Mouse (Mus musculus) cerebellum, adult 2 months (tissue): ENCODE data around the gene Npy. TPM values are rescaled to one million over a fixed set of nuclear protein-coding genes. Genes with fewer than 3 reads are reported as not detected.

ENCODE experiments used
- DNase-seq, 2 experiments: peaks; one replicate each; pipeline ENCODE4 v3.0.0; 2021
- H3K27ac ChIP-seq: fragments of 200-500 bp; 2 replicates; pipeline ENCODE4 v1.5.1; 2012; ENCODE audit warnings: low read length, control low read depth, inconsistent platforms; ENCODE audit not compliant: insufficient read depth
- H3K27me3 ChIP-seq: fragments of 200-500 bp; 2 replicates; pipeline ENCODE4 v1.6.1; 2012; ENCODE audit warnings: inconsistent platforms, mild to moderate bottlenecking, low read length, moderate library complexity; ENCODE audit not compliant: control insufficient read depth, insufficient read depth
- H3K4me1 ChIP-seq: fragments of 200-500 bp; 2 replicates; pipeline ENCODE4 v1.6.1; 2011; ENCODE audit warnings: low read length; ENCODE audit not compliant: control insufficient read depth, insufficient read depth
- H3K4me3 ChIP-seq: fragments of 200-500 bp; replicated peaks from 2 replicates; pipeline ENCODE3; 2011; ENCODE audit warnings: mild to moderate bottlenecking, low read depth, low read length, control low read depth; ENCODE audit not compliant: insufficient read depth
- CTCF ChIP-seq: fragments of 200-500 bp; IDR thresholded peaks from 2 replicates; pipeline ENCODE4 v1.5.1; 2011; ENCODE audit warnings: low read depth, mild to moderate bottlenecking, control low read depth, low read length, moderate library complexity, borderline replicate concordance; ENCODE audit not compliant: insufficient read depth
- POLR2A ChIP-seq: fragments of 200-500 bp; IDR thresholded peaks from 2 replicates; pipeline ENCODE4 v1.6.1; 2011; ENCODE audit warnings: low read length, control low read depth, borderline replicate concordance; ENCODE audit not compliant: insufficient read depth
- WGBS: fragments of 180-500 bp; shearing (Covaris S2); methylation state at CpG from one replicate; pipeline ENCODE4 v1.1.7; 2018; 5-methylcytosine and 5-hydroxymethylcytosine counted together
- polyA plus RNA-seq: library from polyadenylated mRNA; depleted of rRNA; stranded (reverse); fragments of >200 nt; gene quantifications from 2 replicates; pipeline ENCODE4 v1.2.3, GENCODE M21; 2012

The Npy gene
- polyA plus RNA-seq, 1 experiment: 77.6 TPM

- DNase-seq: no peak
- Histone ChIP-seq H3K4me1 (no peaks in the 10 kb centered on the region), H3K27me3 (no peaks in the 10 kb centered on the region), H3K27ac (no peak overlapping the region), H3K4me3 (no peak overlapping the region)
- TF ChIP-seq POLR2A: no peak
- TF ChIP-seq CTCF: no peak
- 32% methylated on average over 12 of the region's 12 CpGs for WGBS
Measured at GRCm38 (mm10) chr6:49792524-49792923, 30.0 kb upstream of the Npy start.

GRCm38 (mm10) chr6:49804105-49804504 is 18.4 kb upstream of the Npy start:
- no peaks in the 10 kb centered on the region for H3K27me3 ChIP-seq
- no peaks in the 10 kb centered on the region for H3K4me1 ChIP-seq
- H3K27ac ChIP-seq: no peak overlapping the region
- H3K4me3 ChIP-seq: no peak overlapping the region
- WGBS: 51% methylated on average over 8 of the region's 8 CpGs
- DNase-seq: no peak
- TF ChIP-seq POLR2A (no peak), CTCF (no peak)

DNA sequence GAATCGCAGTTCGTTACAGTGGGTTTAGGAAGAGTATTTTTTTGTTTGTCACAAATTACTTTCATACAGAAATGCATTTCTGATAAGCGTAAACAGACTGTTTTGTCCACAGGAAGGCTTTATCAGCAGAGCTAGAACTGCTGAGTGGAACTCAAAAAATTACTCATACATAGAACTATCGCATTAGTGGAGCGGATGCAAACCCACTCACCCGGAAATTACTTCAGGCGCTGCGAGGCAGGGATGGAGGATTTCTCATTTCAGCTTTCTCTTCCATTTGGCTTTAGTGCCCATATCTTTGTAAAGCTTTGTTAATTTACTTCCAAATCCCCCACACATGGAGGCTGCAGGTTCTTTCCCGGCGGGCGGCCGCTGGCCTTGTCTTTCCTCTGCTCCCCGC is 14.4 kb upstream of the Npy start:
- 35% methylated on average over 13 of the region's 13 CpGs for WGBS
- no peak for DNase-seq
- peak overlapping the region; percentile 18 for H3K4me3 ChIP-seq
- no peak for TF ChIP-seq CTCF
- no peak for TF ChIP-seq POLR2A
- no peaks in the 10 kb centered on the region for H3K27me3 ChIP-seq
- no peak overlapping the region for H3K27ac ChIP-seq
- H3K4me1 ChIP-seq: no peaks in the 10 kb centered on the region

DNA sequence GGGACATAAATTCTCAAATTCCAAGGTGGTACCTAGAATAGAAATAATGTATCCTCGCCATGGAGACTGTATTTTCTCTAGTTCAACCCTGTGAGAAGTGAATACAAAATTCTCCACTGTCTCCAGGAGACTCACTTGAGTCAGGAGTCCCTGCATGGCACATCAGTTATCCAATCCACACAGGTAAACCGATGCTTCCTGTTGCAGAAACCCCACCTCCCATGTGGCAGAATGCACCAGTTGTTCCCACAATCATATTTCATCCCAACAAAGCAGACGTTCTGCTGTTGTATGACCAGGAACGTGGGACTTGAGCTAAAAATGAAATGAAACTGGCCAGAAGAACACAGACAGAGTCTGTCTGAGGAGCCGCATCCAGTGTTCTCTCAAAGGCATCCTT is 5.3 kb upstream of the Npy start:
- TF ChIP-seq POLR2A: no peak
- no peak for TF ChIP-seq CTCF
- H3K27ac ChIP-seq: no peak overlapping the region
- no peak overlapping the region for H3K4me3 ChIP-seq
- H3K4me1 ChIP-seq: no peaks in the 10 kb centered on the region
- DNase-seq: no peak
- WGBS: 80% methylated on average over 5 of the region's 5 CpGs
- H3K27me3 ChIP-seq: no peaks in the 10 kb centered on the region; the same call in 1 of the 2 replicates

GRCm38 (mm10) chr6:49817625-49818024 is 4.9 kb upstream of the Npy start:
- peaks cover under 1% of the 10 kb centered on the region; the same call in 1 of the 2 replicates for H3K27me3 ChIP-seq
- no peak overlapping the region for H3K27ac ChIP-seq
- H3K4me3 ChIP-seq: no peak overlapping the region
- no peak for TF ChIP-seq CTCF
- TF ChIP-seq POLR2A: no peak
- no peak for DNase-seq
- 77% methylated on average over 6 of the region's 6 CpGs for WGBS
- H3K4me1 ChIP-seq: no peaks in the 10 kb centered on the region

GRCm38 (mm10) chr6:49822871-49823230 is 341 bp downstream of the Npy start:
- no peak overlapping the region for H3K4me3 ChIP-seq
- WGBS: 1% methylated on average over 10 of the region's 10 CpGs

GRCm38 (mm10) chr6:49823371-49823770 is 861 bp downstream of the Npy start:
- Histone ChIP-seq H3K4me3 (no peak overlapping the region), H3K4me1 (no peaks in the 10 kb centered on the region), H3K27me3 (peaks cover 2% of the 10 kb centered on the region; the same call in 1 of the 2 replicates), H3K27ac (no peak overlapping the region)
- no peak for DNase-seq
- 16% methylated on average over 15 of the region's 15 CpGs for WGBS
- no peak for TF ChIP-seq POLR2A
- no peak for TF ChIP-seq CTCF

More at GRCm38 (mm10) chr6:49822871-49823230, 341 bp downstream of the Npy start:
- TF ChIP-seq CTCF: no peak
- no peak for TF ChIP-seq POLR2A
- Histone ChIP-seq H3K27ac (no peak overlapping the region), H3K4me1 (no peaks in the 10 kb centered on the region), H3K27me3 (peaks cover 2% of the 10 kb centered on the region; the same call in 1 of the 2 replicates)
- no peak for DNase-seq

DNA sequence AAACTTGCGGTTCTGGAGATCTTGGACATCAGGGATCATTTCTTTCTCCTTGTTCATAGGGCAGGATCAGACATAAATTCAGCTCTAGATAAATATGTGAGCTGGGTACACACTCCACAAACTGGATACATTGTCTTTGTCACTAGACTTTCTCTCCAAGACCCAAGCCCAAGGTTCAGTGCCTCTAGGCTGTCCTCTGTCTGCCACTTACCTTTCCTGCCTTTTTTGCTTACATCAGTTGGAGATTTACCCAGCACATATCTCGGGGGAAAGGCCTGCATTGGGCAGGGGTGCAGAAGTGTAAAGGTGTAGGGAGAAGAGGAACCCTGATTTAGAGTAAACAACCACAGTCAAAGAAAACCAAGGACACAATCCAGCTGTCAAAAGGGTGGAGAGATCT is 1.3 kb downstream of the Npy start:
- DNase-seq: no peak
- Histone ChIP-seq H3K4me3 (no peak overlapping the region), H3K27ac (no peak overlapping the region), H3K27me3 (peaks cover 2% of the 10 kb centered on the region; the same call in 1 of the 2 replicates), H3K4me1 (no peaks in the 10 kb centered on the region)
- WGBS: 43% methylated on average over 2 of the region's 2 CpGs
- TF ChIP-seq POLR2A: no peak
- TF ChIP-seq CTCF: no peak
